Mouse (Mus musculus) forebrain, embryonic 10.5 days (tissue): ENCODE measurements around the gene Lama4. TPM values are rescaled to one million over a fixed set of nuclear protein-coding genes. Genes with fewer than 3 reads are reported as not detected.

Experiments used
- DNase-seq: peaks from one replicate; pipeline ENCODE4 v3.0.0-alpha.2; 2017; ENCODE audit warnings: low spot score; ENCODE audit errors: extremely low spot score
- H3K27ac ChIP-seq: fragments of 300-500 bp; sonication (generic); 2 replicates; pipeline ENCODE4 v1.5.1; 2016; ENCODE audit warnings: mild to moderate bottlenecking
- H3K27me3 ChIP-seq: fragments of 300-500 bp; sonication (generic); 2 replicates; pipeline ENCODE4 v1.6.1; 2016; ENCODE audit warnings: mild to moderate bottlenecking; ENCODE audit not compliant: poor library complexity, severe bottlenecking
- H3K36me3 ChIP-seq: fragments of 300-500 bp; sonication (generic); replicated peaks from 2 replicates; pipeline ENCODE4 v1.6.1; 2016; ENCODE audit warnings: mild to moderate bottlenecking, moderate library complexity
- H3K4me1 ChIP-seq: fragments of 300-500 bp; sonication (generic); 2 replicates; pipeline ENCODE4 v1.6.1; 2016
- H3K4me3 ChIP-seq: fragments of 300-500 bp; sonication (generic); 2 replicates; pipeline ENCODE4 v1.5.1; 2016; ENCODE audit warnings: mild to moderate bottlenecking, moderate library complexity
- H3K9me3 ChIP-seq: fragments of 300-500 bp; sonication (generic); 2 replicates; pipeline ENCODE4 v1.6.1; 2016; ENCODE audit warnings: mild to moderate bottlenecking, moderate library complexity
- WGBS: fragments of 180-500 bp; shearing (Covaris S2); methylation state at CpG from one replicate; pipeline ENCODE4 v1.1.7; 2016; 5-methylcytosine and 5-hydroxymethylcytosine counted together
- polyA plus RNA-seq: library from polyadenylated mRNA; unstranded; fragments of >200 nt; fragmentation: Nextera tagmentation; extraction: Ambion mirVana; gene quantifications from 2 replicates; pipeline ENCODE4 v1.2.1, GENCODE M21; 2016

Lama4 gene
- polyA plus RNA-seq, 1 experiment from 2014 or later, result 14.5 TPM

GRCm38 (mm10) chr10:39005494-39005893, 40.2 kb downstream of the Lama4 start:
- Histone ChIP-seq H3K4me3 (no peak overlapping the region), H3K27me3 (no peaks in the 10 kb centered on the region), H3K27ac (no peak overlapping the region), H3K4me1 (no peaks in the 10 kb centered on the region), H3K9me3 (no peaks in the 10 kb centered on the region), H3K36me3 (0 out of 2 replicates have a peak, but pooled peaks cover 2% of the 10 kb centered on the region)
- WGBS, result 93% methylated on average over 8 of the region's 8 CpGs
- no peak for DNase-seq

DNA sequence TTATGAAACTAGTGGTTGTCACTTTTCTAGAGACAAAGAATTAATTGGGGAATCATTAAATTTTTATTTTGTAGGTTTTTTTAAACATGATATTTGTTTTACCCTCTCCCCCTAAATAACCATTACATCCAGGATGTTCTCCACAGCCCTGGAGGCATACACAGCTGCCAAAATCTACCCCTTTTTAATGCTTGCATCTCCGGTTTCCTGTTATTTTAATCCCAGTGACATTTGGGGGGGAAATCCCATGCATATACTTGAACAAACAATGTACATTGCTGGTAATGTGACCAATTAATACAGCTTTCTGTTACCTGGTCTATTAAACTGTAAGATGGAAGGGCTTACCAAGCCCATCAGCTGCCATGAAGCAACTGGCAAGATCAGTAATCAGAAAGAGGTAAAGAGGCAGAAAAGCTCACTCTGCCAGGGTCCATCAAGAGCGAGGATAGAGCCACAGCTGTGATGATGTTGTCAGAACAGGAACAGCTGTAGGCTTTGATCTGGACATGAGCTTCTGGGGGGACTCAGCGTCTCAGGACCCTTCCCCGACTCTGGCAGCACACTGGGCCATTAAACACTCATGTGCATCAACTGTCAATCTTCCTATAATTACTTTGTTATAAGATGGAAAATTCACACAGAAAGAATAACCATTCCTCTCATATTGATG, 41.3 kb downstream of the Lama4 start:
- whole genome bisulfite sequencing, result 76% methylated on average over 4 of the region's 4 CpGs
- H3K4me3 ChIP-seq, result no peak overlapping the region

GRCm38 (mm10) chr10:39014836-39015235, 49.5 kb downstream of the Lama4 start:
- H3K4me1 ChIP-seq, result no peaks in the 10 kb centered on the region

More for the DNA sequence above, 41.3 kb downstream of the Lama4 start:
- no peaks in the 10 kb centered on the region for H3K9me3 ChIP-seq
- H3K27ac ChIP-seq, result no peak overlapping the region
- no peak for DNase-seq
- H3K27me3 ChIP-seq, result no peaks in the 10 kb centered on the region
- no peaks in the 10 kb centered on the region for H3K4me1 ChIP-seq
- 0 out of 2 replicates have a peak, but pooled peaks cover 2% of the 10 kb centered on the region for H3K36me3 ChIP-seq

GRCm38 (mm10) chr10:39017986-39018385, 52.7 kb downstream of the Lama4 start:
- no peaks in the 10 kb centered on the region for H3K9me3 ChIP-seq
- no peaks in the 10 kb centered on the region for H3K4me1 ChIP-seq
- no peak overlapping the region for H3K4me3 ChIP-seq
- no peaks in the 10 kb centered on the region for H3K27me3 ChIP-seq
- no peak overlapping the region for H3K27ac ChIP-seq
- DNase-seq, result no peak
- WGBS, result 85% methylated on average over 4 of the region's 4 CpGs
- no peaks in the 10 kb centered on the region for H3K36me3 ChIP-seq

More at GRCm38 (mm10) chr10:39014836-39015235, 49.5 kb downstream of the Lama4 start:
- H3K27ac ChIP-seq, result no peak overlapping the region
- 73% methylated on average over 2 of the region's 2 CpGs for WGBS
- H3K4me3 ChIP-seq, result no peak overlapping the region
- no peaks in the 10 kb centered on the region for H3K27me3 ChIP-seq
- H3K36me3 ChIP-seq, result no peaks in the 10 kb centered on the region
- no peak for DNase-seq
- no peaks in the 10 kb centered on the region for H3K9me3 ChIP-seq

DNA sequence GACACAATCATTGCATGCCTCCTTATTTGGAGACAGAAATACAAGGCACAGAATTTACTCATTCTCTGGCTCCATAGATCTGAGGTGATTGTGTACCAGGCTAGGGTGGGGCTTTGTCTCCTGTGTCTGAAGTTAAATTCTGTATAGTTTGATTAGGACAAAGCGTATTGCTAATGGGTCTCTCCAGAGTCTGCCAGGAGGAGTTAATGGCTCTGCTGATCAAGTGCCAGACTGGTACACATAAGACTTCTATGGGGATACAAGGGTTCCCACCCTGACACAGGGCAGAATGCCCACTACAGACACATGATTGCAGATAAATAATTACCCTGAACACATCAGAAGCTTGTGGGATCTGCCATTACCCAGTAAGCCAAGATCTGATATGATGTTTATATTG, 53.3 kb downstream of the Lama4 start:
- Histone ChIP-seq H3K4me1 (no peaks in the 10 kb centered on the region), H3K9me3 (no peaks in the 10 kb centered on the region), H3K27me3 (no peaks in the 10 kb centered on the region), H3K4me3 (no peak overlapping the region), H3K27ac (no peak overlapping the region), H3K36me3 (no peaks in the 10 kb centered on the region)
- no peak for DNase-seq
- WGBS, result 100% methylated on average over 1 of the region's 1 CpGs

DNA sequence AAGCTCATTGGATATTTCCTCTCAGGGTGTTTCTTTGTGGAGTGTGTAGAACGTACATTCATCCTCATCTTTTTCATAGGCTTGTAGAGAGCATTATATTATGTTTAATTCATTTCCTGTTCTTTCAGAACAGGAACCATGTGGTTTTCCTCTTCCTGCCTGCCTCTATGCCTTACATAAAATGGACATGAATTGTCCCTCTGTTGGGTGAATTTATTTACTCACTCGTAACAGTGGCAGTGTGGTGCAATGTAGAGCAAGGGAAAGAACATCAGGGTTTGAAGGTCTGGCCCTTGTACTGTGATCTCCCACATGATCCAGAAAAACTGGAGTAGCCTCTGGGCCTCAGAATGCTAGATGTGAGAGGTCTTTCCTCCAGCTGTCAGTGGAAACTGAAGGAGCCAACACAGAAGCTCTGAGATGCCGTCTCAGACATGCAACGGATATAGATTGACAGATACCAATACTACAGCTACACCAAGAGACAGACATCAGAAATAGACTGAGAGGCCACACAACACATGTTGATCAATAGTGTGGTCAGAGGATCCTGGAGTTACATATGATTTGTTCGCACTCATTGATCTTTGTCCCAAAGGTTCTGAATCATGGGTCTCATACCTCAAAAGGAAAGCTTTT, 58.4 kb downstream of the Lama4 start:
- WGBS, result 92% methylated on average over 5 of the region's 5 CpGs
- DNase-seq, result no peak
- no peak overlapping the region for H3K4me3 ChIP-seq
- H3K36me3 ChIP-seq, result no peaks in the 10 kb centered on the region
- H3K27ac ChIP-seq, result no peak overlapping the region
- peaks cover 16% of the 10 kb centered on the region for H3K4me1 ChIP-seq
- H3K27me3 ChIP-seq, result no peaks in the 10 kb centered on the region
- H3K9me3 ChIP-seq, result no peaks in the 10 kb centered on the region

DNA sequence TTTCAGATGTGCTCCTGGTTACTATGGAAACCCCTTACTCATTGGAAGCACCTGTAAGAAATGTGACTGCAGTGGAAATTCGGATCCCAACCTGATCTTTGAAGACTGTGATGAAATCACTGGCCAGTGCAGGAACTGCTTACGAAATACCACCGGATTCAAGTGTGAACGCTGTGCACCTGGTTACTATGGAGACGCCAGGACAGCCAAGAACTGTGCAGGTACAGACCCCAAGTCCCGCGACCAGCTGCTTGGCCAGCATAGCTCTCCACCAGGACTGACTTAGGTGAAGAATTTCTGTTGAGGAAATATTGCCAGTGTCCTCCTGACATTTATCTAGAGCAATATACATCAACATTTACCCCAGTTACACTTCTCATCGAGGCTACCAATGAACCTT, 61.2 kb downstream of the Lama4 start:
- Histone ChIP-seq H3K36me3 (no peaks in the 10 kb centered on the region), H3K27me3 (no peaks in the 10 kb centered on the region), H3K9me3 (no peaks in the 10 kb centered on the region), H3K27ac (no peak overlapping the region), H3K4me1 (peaks cover 24% of the 10 kb centered on the region), H3K4me3 (no peak overlapping the region)
- 90% methylated on average over 8 of the region's 8 CpGs for WGBS
- no peak for DNase-seq

GRCm38 (mm10) chr10:39027058-39027457, 61.7 kb downstream of the Lama4 start:
- Histone ChIP-seq H3K27me3 (no peaks in the 10 kb centered on the region), H3K36me3 (no peaks in the 10 kb centered on the region), H3K9me3 (no peaks in the 10 kb centered on the region), H3K4me1 (peaks cover 24% of the 10 kb centered on the region), H3K4me3 (no peak overlapping the region), H3K27ac (no peak overlapping the region)
- WGBS, result 77% methylated on average over 5 of the region's 5 CpGs
- no peak for DNase-seq

GRCm38 (mm10) chr10:39028403-39028802, 63.1 kb downstream of the Lama4 start:
- no peak for DNase-seq
- H3K36me3 ChIP-seq, result 0 out of 2 replicates have a peak, but pooled peaks cover 4% of the 10 kb centered on the region
- H3K9me3 ChIP-seq, result no peaks in the 10 kb centered on the region
- no peak overlapping the region for H3K27ac ChIP-seq
- no peaks in the 10 kb centered on the region for H3K27me3 ChIP-seq
- no peak overlapping the region for H3K4me3 ChIP-seq
- 82% methylated on average over 5 of the region's 5 CpGs for WGBS
- H3K4me1 ChIP-seq, result peaks cover 24% of the 10 kb centered on the region

DNA sequence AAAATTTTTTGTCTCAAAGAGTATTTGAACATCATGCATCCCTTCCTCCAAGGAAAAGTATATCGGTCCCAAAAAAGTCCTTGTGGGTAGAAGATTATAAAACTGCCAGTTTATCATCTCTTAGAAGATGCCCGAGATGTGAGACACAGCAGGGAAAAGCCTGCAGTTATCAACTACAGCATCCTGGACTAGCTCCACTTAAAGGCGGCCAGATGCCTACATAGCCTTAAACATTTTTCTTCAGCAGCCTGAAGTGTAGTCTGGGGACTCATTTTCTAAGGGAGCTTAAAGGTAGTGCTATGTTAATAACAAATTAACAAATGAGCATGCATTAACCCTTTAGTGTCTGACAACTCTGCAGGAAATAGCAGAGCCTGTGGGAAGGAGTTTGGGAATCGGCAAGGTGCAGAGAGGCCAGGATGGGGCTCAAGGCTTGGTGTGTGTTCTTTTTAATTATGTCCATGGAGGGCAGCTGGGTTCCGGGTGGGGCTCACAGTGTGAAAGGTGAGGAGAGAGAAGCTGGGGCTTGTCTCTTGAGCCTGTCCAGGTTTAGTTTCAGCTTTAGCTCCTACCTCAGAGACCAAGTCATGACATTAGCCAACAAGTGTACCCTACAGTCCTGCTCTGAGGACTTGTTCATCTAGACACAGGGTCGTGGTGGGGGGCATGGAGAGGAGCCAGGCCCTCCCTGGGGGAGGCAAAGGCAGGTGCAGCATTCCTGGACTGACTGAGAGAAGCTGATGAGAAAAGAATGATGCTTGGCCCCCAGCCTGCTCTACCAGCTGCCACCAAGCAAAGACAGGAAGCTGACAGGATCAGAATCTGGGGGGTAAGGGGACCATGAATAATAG, 64.2 kb downstream of the Lama4 start:
- H3K27ac ChIP-seq, result no peak overlapping the region
- 0 out of 2 replicates have a peak, but pooled peaks cover 4% of the 10 kb centered on the region for H3K36me3 ChIP-seq
- H3K9me3 ChIP-seq, result no peaks in the 10 kb centered on the region
- H3K27me3 ChIP-seq, result no peaks in the 10 kb centered on the region
- DNase-seq, result no peak
- peaks cover 24% of the 10 kb centered on the region for H3K4me1 ChIP-seq
- 76% methylated on average over 6 of the region's 6 CpGs for WGBS
- no peak overlapping the region for H3K4me3 ChIP-seq

DNA sequence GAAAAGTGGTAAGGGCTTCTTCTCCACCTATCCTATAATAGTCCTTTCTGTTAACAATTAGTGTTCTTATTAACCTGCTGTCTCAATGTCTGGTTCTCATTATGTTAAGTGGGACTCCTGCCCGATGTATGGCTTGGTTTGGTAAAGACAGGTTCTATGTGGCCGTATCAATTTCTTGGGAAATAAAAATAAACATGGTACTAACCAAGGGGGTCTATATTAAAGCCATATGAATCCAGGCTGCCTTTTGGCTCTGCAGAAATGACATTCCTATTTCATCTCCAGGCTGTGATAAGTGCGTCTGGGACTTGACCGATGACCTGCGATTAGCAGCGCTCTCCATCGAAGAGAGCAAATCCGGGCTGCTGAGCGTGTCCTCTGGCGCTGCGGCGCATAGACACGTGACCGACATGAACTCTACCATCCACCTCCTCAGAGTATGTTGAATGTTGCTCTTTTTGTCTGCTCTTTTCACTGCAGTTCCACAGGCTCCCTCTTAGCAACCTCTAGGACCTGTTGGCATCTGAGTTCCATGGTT, 64.9 kb downstream of the Lama4 start:
- Histone ChIP-seq H3K27me3 (no peaks in the 10 kb centered on the region), H3K27ac (no peak overlapping the region), H3K4me1 (peaks cover 24% of the 10 kb centered on the region), H3K9me3 (no peaks in the 10 kb centered on the region), H3K36me3 (0 out of 2 replicates have a peak, but pooled peaks cover 4% of the 10 kb centered on the region), H3K4me3 (no peak overlapping the region)
- DNase-seq, result peak; percentile 23
- 68% methylated on average over 14 of the region's 14 CpGs for WGBS

GRCm38 (mm10) chr10:39039564-39039963, 74.2 kb downstream of the Lama4 start:
- no peak overlapping the region for H3K27ac ChIP-seq
- no peak overlapping the region for H3K4me3 ChIP-seq
- WGBS, result 63% methylated on average over 4 of the region's 4 CpGs
- no peaks in the 10 kb centered on the region for H3K36me3 ChIP-seq
- no peaks in the 10 kb centered on the region for H3K27me3 ChIP-seq
- no peaks in the 10 kb centered on the region for H3K9me3 ChIP-seq
- H3K4me1 ChIP-seq, result no peaks in the 10 kb centered on the region
- no peak for DNase-seq
